Mouse (Mus musculus) thymus, postnatal 10 days (tissue): ENCODE measurements around the gene Snx22.

Experiments
- DNase-seq, 2 experiments: peaks; one replicate each; pipeline ENCODE4 v3.0.0; 2021; ENCODE audit warnings: low spot score in 2 of 2

Gene Snx22

GRCm38 (mm10) chr9:66068971-66069391, 538 bp downstream of the Snx22 start:
- peak in 1 of 2 experiments; percentile 21 for DNase-seq

GRCm38 (mm10) chr9:66068056-66068455, 1.5 kb downstream of the Snx22 start:
- DNase-seq = no peak

GRCm38 (mm10) chr9:66067542-66067941, 2.0 kb downstream of the Snx22 start:
- no peak for DNase-seq

- DNase-seq = no peak
These were observed 2.7 kb downstream of the Snx22 start for GRCm38 (mm10) chr9:66066791-66067190.

- no peak for DNase-seq
These were observed 5.2 kb downstream of the Snx22 start for GRCm38 (mm10) chr9:66064316-66064715.

- DNase-seq = no peak
These were observed 6.1 kb downstream of the Snx22 start for GRCm38 (mm10) chr9:66063446-66063845.

GRCm38 (mm10) chr9:66061656-66062055, 7.9 kb downstream of the Snx22 start:
- no peak for DNase-seq

GRCm38 (mm10) chr9:66060986-66061385, 8.5 kb downstream of the Snx22 start:
- no peak for DNase-seq

GRCm38 (mm10) chr9:66060308-66060647, 9.2 kb downstream of the Snx22 start:
- no peak for DNase-seq

GRCm38 (mm10) chr9:66059583-66060307, 9.8 kb downstream of the Snx22 start, which contains the start of gene Ppib:
Gene Ppib (plus strand): TSS chr9:66060222.
- DNase-seq = peak; percentile 94 to 95

- DNase-seq = no peak
These were observed 15.9 kb downstream of the Snx22 start for GRCm38 (mm10) chr9:66053620-66054019.

GRCm38 (mm10) chr9:66052731-66053130, 16.8 kb downstream of the Snx22 start:
- DNase-seq = no peak

GRCm38 (mm10) chr9:66051493-66051892, 18.0 kb downstream of the Snx22 start:
- no peak for DNase-seq

GRCm38 (mm10) chr9:66049931-66050601, 19.5 kb downstream of the Snx22 start:
- DNase-seq = no peak

- no peak for DNase-seq
These were observed 26.3 kb downstream of the Snx22 start for GRCm38 (mm10) chr9:66043241-66043640.

GRCm38 (mm10) chr9:66042331-66042730, 27.2 kb downstream of the Snx22 start:
- DNase-seq = no peak

GRCm38 (mm10) chr9:66040801-66041200, 28.7 kb downstream of the Snx22 start:
- DNase-seq = no peak

GRCm38 (mm10) chr9:66039290-66039689, 30.2 kb downstream of the Snx22 start:
- no peak for DNase-seq

GRCm38 (mm10) chr9:66038581-66038980, 30.9 kb downstream of the Snx22 start:
- no peak for DNase-seq

GRCm38 (mm10) chr9:66038082-66038481, 31.4 kb downstream of the Snx22 start:
- DNase-seq = no peak

GRCm38 (mm10) chr9:66020601-66021000, 48.9 kb downstream of the Snx22 start:
- no peak for DNase-seq
